Mouse (Mus musculus) cerebellum, adult 11-12 months (tissue): ENCODE results near the gene Capn9.

Experiments used
- DNase-seq: peaks from one replicate; pipeline ENCODE4 v3.0.0; 2022

Gene Capn9

DNA sequence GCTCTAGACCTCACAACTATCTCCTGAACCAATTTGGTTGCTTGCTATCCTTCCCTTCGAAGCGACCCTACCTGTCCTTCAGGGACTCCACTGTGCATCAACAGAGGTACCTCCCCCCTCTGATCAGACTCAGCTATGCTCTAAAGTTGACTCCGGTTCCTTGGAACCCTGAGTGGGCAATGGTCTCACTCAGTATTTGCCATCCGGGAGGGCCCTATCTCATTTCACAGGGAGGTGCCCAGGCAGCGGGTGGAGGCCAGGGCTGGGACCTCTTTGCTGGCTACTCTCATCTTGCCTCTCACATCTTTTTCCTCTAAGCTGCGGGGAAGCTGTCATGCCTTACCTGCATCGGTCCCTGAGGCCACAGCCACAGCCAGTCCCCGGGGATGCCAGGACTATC is at the start of gene Capn9:
TSS of gene Capn9 (plus strand) at position 301 of the 400 bp plus-strand sequence.
- no peak for DNase-seq

DNA sequence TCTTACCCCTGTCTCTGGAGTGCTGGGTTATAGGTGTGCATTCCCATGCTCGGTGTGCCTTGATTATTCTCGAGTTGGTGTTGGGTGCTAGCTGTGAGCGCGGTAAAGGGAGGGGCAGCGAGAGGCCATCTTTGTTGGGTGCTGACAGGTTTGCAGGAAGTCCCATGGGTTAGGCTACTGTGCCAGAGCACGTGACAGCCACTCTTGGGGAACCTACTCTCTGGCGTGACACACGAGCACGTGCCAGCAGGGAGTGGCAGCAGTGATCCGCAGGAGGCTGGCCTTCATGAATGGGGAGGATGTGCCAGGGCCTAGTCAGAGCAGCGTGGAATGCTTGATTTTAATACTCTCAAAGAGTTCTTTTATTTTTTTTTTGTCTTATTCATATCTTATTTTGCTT is 49.6 kb upstream of the Capn9 start:
- DNase-seq, result no peak

DNA sequence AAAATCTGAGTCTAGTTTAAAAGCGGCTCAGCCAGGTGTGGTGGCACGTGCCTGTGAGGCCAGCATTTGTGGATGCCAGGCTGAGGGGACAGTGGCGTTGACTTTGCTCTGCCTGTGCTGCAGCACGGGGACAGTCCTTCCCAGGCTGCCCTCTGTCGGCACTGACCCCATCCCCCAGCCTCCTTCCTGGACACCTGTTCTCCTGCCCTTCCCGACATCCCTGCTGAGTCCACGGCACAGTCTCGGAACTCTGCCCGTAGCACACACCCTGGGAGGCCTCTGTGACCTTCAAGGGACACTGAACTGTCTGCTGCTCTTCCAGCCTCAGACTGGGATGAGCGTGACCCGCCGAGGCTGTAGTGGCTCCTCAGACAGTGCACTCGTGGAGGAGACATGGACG is 45.8 kb upstream of the Capn9 start:
- peak; percentile 90 for DNase-seq

DNA sequence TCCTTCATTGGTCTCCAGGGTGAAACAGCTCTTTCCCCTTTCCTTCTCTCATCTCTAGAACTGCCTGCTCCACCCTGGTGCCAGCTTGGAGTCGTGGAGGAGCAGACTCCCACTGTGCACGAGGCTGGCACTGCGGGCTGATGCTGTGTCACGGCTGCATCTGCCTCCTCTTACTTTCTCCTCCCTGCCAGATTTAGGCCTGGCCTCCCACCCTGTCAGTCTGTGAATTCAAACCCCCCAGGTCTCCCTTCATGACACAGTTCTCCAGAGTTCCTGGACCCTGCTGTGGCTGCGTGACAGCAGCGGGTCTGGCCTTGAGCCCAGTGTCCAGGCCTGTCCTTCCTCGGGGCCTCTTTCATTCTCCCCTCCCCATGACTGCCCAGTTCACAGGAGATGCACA is 45.4 kb upstream of the Capn9 start:
- peak; percentile 71 for DNase-seq

DNA sequence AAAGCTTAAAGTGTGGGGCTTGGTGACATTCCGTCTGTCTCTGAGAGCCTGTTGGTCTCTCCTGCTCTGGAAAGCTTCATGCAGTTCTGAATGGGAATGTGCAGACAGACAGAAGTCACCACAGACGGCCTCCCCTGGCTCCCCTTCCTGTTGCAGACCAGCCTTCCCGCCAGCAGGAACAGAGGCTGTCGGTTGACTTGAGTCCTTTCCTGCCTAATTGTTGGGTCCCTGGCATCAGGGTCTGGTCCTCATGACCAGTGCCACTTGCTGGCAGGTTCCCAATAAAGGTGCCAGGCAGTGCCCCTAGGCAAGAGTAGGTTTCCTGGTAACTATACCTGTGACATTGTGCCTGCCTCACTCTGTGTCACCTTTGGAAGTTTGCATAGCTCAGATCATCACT is 44.9 kb upstream of the Capn9 start:
- peak; percentile 58 for DNase-seq

DNA sequence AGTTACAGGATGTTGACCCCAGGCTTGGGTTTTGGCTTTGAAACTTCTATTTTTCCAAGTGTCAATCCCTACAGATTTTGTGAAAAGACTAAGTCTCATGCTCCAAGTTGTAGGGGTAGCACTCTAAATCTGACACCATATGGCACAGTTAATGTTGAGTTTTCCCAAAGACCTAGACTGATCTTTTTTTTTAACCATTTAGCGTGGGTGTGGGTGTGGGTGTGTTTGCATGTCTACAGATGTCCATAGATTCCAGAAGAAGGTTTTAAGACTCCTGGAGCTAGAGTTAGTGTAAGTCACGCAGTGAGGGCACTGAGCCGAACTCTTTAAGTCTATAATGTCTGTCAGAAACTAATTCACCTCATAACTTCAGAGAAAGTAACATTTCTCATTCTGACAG is 43.3 kb upstream of the Capn9 start:
- no peak for DNase-seq

DNA sequence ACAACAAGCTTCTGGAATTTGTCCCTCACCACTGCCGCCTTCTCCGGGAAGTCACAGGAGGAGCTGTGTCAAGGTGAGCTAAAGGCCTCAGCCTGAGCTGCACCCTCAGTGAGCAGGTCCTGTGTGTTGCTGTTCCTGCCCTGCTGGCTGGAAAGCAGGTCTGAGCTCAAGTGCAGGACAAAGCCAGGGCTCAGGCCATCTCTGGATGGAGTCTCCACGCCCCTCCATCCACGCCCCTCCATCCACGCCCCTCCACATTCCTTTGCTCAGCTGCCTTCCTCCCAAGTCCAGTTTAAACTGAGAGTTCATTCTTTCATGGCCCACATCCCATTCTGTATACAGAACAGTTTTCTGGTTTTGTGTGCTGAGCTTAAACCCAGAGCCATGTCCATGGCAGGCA is 40.5 kb upstream of the Capn9 start:
- no peak for DNase-seq

DNA sequence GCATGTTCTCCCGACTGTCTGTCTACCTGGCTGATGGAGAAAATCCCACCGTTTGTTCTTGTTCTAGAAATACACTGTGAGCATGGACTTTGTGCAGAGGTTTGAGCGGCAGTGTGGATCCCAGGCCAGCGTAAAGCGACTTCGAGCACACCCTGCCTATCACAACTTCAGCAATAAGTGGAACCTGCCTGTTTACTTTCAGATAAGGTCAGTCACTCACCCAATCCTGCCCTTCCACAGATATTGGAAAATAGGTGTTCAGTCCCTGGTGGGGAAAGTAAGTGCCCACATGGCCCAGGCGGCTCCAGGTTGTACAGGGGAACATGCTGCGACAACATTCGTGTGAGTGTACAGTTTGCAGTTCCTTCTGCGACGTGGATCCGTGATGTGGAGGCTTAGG is 35.0 kb upstream of the Capn9 start:
- DNase-seq, result no peak

DNA sequence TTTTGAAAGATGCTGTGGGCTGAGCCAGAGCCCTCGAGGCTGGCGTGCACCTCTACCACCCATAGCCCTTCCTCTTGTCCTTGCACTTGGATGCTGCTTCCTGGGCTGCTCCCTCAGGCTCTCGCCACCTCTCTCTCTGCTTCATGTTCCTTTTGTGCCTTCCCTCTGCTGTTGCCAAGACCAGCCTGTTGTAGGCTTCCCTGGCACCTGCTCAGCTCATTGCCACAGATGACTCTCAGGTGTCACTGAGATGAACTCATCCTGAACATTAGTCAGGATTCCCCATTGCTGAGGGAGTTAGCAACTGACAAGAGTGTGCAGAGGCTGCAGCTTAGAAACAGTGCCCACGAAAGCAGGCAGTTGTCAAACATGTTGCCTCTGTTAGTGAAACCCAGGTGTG is 33.9 kb upstream of the Capn9 start:
- peak; percentile 84 for DNase-seq

DNA sequence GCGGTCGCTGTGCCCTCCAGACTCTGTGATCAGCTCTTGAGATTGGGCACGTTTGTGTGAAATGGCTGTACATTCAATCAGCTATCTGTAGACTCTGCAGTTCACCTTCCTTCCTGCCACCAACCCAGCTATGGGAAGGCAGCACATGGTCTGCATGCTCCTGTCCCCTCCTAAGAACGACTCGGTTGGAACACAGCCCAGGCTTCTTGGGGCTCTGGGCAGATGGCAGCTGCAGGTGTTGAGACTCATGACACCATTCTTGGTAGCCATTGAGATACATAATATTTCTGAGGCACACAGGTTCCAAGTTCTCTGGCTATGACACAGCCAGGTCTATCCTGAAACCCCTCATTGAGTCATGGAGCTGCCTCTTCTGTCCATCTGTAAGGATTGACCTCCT is 32.6 kb upstream of the Capn9 start:
- DNase-seq, result peak; percentile 26

DNA sequence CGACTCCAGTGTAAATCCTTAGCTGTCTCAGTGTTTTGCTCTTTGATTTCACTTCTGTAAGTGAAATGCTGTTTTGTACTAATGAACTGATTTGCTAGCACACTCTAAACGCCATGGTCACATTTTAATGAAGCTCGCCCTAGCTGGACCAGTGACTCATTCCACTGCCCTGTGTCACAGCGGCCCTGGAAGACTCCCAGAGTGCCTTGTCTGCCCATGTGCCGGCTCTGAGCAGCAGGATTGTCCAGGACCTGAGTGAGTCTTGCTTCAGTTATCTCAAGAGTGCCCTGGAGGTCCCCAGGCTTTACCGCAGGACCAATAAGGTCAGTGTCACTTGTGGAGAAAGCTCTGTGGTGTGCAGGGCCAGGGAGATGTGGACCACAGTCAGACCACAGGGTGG is 29.5 kb upstream of the Capn9 start:
- no peak for DNase-seq

DNA sequence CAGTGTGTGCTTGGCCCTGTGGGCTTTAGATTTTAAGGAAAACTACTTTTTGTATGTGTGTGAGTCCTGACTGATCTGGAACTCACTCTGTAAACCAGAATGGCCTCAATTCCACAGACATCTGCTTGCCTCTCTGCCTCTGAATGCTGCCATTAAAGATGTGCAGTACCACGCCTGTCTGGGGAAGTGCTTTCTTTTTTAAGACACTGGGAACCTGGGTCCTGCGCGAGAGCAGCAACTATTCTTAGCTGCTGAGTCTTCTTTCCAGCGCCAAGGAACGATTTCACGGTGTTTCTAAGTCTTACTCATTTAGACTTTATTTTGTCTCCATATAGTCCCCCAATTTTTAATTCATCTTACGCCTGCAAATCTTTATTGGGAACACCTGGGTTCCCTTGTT is 29.1 kb upstream of the Capn9 start:
- DNase-seq, result no peak

DNA sequence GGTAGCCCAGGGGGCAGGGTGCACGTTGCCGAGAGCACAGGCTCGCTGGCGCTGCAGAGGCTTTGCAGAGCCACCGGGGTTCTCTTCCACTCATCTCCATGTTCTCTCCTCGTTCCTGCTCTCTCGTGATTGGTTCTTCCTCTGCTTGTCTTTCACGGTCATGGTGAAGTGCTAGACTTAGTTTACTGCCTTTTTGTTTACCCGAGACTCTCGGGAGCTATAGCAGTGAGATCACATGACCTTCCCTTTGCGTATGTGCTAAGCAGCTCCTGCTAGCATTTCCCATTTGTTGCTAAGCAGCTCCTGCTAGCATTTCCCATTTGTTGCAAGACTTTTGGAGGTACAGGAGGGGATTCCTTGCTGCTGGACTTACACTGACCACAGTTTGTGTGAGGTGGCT is 28.6 kb upstream of the Capn9 start:
- DNase-seq, result no peak

DNA sequence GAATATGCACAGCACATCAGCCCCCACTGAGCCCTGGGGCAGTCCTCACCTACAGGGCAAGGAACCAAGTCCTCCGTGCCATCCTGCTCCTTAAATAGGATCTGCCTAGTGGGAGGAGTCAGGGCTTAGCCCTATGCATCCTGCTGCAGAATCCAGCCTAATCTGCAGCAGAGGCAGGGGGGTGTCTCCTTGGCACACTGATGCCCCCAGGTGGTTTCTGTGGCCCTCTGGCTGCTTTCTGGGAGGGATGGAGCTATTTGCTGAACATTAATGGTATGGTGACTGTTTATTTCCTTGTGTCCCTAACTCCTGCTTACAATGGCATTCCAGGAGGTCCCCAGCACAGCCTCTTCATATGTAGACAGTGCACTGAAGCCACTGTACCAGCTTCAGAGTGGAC is 27.7 kb upstream of the Capn9 start:
- no peak for DNase-seq

DNA sequence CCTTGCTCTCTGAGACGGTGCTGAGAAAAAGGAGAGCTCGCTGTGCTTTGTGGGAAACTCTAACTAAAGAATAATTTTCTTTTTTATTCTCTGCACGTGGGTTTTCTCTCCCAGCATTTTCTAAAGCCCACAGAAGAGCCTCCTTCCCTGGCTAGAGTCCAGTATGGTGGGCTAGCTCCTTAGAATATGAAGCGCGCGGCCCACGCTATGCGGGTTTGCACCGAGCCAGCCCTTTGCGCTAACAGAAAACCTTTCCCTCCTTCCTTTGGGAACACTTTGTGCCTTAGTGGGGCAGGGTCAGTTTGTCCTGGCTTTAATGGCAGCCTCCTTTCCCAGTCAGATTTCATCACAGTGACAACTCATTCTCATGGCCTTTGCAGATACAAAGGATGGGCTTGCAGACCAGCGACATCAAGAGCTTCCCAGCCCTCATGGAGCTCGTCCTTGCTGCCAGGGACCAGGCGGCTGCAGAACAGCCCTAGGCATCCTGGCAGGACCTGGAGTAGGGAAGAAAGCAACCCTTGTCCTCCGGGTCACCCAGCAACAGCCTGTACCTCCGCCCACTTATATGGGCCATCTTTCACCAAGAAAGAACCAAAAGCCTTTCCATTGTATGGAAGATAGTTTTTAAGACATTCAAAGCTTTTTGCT is 24.8 kb upstream of the Capn9 start:
- peak; percentile 36 for DNase-seq

DNA sequence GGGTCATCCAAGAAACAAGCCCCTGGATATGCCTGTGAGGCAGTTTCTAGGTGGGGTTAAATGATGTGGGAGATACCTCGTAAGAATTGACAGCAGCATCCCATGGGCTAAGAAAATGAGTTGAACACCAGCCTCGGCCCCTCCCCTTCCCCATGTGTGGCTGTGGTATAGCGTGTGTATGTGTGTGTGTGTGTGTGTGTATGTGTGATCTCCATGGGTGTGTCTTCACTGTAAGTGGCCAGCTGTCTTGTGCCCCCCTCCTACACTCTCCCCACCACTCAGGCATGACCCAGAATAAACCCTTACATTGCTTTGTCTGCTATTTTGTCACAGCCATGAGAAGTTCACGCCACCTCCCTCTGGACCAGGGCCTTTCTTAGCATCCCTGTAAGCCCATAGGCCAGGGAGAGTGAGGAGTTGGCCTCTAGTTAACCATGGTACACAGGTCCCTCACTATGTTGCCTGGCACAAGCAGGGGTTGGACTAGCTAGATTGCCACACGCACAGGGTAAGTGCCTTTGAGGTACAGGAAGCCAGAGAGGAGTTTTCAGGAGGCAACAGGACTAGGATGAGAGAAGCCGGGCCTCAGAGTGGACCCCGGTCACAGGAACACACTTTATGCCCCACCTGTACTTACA is 20.7 kb upstream of the Capn9 start:
- no peak for DNase-seq

DNA sequence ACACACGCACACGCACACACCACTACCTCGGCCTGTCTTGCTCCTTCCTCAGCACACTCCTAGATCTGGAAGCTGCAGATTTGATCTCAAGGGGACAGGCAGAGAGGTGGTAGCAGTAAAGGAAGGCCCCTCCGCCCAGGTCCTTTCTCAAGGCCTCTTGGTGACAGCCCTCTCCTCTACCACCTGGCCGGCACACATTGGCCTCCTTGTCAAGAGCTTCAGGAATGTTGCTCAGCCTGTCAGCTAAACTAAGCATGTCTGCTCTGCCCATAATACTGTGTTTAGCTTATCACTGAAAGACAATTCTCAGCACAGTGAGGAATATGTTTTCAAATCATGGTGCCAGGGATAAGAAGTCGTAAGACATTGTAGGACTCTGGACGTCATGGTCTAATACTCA is 19.7 kb upstream of the Capn9 start:
- no peak for DNase-seq

DNA sequence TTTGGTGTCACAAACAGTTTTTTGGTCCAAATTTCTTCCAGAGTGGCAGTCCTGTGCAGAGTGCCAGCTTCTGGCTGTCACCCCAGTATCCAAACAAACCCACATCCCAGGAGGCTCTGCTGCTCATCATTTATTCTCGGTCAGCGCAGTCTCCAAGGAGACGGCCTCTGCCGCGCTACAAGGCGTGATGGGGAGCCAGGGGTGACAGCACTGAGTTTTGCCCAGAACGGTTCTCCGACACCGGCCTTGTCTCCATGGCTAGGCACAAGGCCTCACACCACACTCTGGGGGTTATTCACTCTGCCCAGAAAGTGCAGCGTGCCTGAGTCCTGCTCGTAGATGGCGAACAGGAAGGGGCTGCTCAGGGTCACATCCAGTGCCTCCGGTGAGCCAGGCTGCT is 19.3 kb upstream of the Capn9 start:
- peak; percentile 71 for DNase-seq

DNA sequence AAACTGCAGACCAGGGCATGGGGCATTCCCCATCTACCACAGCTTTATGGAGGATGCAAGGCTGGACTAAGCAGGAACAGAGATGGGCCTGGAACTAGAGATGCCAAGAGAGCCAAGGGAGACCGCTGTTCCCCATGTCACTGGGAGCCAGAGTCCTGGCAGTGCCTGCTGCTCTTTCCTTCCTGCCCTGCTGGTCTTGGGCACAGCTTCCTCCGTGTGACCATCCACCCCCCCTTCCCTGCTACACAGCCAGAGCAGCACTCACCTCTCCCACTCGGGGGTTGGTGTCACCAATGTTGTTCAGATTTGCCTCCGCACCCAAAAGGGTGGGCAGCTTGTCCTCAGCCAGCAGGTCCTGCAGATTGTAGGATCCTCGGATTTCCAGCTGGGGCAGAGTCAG is 18.4 kb upstream of the Capn9 start:
- peak; percentile 86 for DNase-seq

DNA sequence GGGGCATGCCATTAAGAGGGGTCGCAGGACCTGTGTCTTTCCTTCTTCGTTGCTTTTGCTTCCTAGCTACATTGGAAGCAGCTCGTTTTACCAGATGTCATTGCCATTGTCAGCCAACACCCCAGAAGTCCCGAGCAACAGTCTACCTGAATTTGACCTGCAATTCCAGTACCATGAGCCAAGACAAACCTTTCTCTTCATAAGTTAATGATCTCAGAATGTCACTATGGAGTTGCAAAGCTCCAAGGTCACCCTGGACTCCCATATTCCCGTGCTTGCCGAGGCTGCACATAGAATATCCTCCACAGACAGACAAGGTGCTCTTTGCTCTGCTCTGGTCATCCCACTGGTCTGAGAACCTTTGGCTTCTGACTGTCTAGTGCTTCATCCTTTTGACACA is 8.8 kb upstream of the Capn9 start:
- no peak for DNase-seq

DNA sequence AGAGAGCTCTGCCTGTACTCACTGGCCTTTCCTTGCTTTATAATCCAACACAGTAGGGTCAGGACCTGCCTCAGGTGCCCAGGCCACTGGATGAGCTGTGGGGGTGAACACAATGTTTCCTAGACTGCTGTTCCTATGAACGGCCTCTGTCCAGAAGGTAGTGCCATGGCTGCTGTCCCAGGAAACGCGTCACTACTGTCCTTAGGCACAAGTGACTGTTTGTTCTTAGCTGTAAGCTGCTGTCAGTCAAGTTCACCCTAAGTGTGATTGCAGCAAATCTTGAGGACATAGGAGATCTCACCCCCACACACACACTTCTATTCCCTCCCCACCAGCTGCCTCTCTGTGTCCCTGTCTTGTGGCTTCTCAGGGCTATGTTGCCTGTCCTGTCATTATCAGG is 8.3 kb upstream of the Capn9 start:
- DNase-seq, result no peak

DNA sequence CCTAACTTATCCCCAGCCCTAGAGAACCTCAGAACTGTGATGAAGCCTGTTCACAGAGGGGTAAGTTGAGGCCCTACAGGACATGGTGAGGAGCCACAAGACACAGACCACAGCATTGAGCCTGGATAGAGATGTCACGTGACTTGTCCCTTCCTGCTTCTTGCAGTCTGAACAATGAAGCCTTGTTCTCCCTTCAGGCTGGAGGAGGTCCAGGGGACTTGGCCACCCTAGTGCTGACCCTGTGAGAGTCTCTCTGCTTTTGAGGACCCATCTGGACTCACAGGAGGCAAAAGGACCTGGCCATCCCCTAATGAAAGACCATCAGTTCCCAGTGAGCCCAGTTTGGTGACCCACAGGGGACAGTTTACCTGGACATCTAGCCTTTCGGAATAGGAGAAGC is 6.8 kb upstream of the Capn9 start:
- DNase-seq, result peak; percentile 45

DNA sequence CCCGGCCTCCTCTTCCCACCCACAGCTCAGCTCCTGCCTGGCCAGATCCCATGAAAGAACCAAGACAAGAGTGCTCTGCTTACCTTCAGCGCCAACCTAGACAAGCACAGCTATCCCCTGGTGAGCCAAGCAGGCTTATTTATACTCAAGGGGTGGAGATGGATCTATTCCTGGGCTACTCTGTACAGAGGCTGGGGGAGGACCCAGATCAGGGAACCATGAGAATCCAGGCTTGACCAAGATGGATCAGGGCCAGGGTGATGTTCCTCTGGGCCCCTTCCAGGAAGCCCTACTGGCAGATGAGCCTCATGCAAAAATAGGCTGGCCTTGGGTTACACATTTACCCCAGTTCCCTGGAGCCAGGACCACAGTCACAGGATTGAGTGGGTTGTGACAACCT is 6.3 kb upstream of the Capn9 start, which contains the start of gene Agt:
TSS of gene Agt (minus strand) at position 114 of the 400 bp plus-strand sequence.
- peak; percentile 64 for DNase-seq

DNA sequence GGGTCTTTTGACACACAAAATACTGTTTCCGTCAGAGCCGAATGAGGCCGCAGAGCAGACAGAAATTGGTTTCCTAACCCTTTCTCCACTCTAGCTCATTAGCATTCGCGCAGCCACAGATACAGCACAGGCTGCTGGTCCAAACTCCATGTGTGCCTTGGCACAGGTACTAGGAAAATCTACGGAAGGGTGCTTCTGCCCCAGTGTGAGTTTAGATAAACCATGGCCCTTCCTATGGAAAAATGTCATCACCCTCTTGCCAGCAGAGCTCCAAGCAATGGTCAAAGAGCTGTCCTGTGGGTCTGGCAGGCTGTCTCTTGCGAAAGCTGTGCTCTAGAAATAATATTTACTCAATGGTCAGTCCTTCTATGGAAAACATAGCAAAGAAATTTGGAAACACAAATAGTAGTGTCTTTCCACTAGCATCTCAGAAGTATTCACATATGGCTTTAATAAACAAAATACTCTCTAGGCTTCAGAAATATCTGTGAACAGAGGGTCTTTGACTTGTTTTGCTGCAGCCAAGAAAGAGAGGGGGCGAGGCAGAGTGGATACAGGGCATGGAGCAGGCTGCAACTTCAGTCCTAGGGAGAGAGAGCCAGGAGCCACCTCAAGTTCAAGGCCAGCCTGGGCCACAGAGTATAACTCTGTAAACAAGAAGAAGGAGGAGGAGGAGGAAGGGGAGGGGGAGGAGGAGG is 4.0 kb upstream of the Capn9 start:
- DNase-seq, result no peak

DNA sequence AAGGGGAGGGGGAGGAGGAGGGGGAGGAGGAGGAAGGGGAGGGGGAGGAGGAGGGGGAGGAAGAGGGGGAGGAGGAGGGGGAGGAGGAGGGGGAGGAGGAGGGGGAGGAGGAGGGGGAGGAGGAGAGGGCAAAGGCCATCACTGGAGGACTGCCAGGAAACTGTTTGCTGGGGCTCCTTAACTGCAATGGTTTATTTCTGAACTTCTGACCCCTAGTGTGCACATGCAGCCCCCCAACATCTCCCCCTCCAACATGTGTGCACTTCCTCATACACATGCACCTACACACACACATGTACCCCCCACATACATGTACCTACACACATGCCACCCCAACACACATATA is 3.5 kb upstream of the Capn9 start:
- DNase-seq, result no peak
